Mouse (Mus musculus) heart, embryonic 11.5 days (tissue): ENCODE data around the gene Usp34. TPM values are rescaled to one million over a fixed set of nuclear protein-coding genes. Genes with fewer than 3 reads are reported as not detected.

Experiments used
- ATAC-seq: fragments of 200-750 bp; cut with Nextera tagmentation; replicated peaks from 2 replicates; pipeline ENCODE4 v1.8.0; 2017; ENCODE audit warnings: moderate library complexity; ENCODE audit not compliant: insufficient number of reproducible peaks, low FRiP score, low TSS enrichment
- H3K27ac ChIP-seq: fragments of 300-500 bp; sonication (generic); 2 replicates; pipeline ENCODE4 v1.5.1; 2014; ENCODE audit warnings: mild to moderate bottlenecking, low read depth, low read length
- H3K27me3 ChIP-seq: fragments of 300-500 bp; sonication (generic); 2 replicates; pipeline ENCODE4 v1.6.1; 2014; ENCODE audit warnings: mild to moderate bottlenecking, low read length, mixed read lengths; ENCODE audit not compliant: control insufficient read depth, insufficient read depth
- H3K36me3 ChIP-seq: fragments of 300-500 bp; sonication (generic); 2 replicates; pipeline ENCODE4 v1.6.1; 2014; ENCODE audit warnings: mild to moderate bottlenecking, low read length, moderate library complexity, mixed read lengths; ENCODE audit not compliant: control insufficient read depth, insufficient read depth
- H3K4me1 ChIP-seq: fragments of 300-500 bp; sonication (generic); 2 replicates; pipeline ENCODE4 v1.6.1; 2014; ENCODE audit warnings: low read length; ENCODE audit not compliant: control insufficient read depth, insufficient read depth
- H3K4me2 ChIP-seq: fragments of 300-500 bp; sonication (generic); 2 replicates; pipeline ENCODE4 v1.6.1; 2014; ENCODE audit warnings: mild to moderate bottlenecking, moderate library complexity
- H3K4me3 ChIP-seq: fragments of 300-500 bp; sonication (generic); 2 replicates; pipeline ENCODE4 v1.5.1; 2014; ENCODE audit warnings: low read depth, low read length
- H3K9ac ChIP-seq: fragments of 300-500 bp; sonication (generic); 2 replicates; pipeline ENCODE4 v1.6.1; 2014; ENCODE audit warnings: mild to moderate bottlenecking, low read depth, low read length, moderate library complexity
- H3K9me3 ChIP-seq: fragments of 300-500 bp; sonication (generic); replicated peaks from 2 replicates; pipeline ENCODE4 v1.6.1; 2016; ENCODE audit warnings: low read length; ENCODE audit not compliant: control insufficient read depth
- WGBS: fragments of 180-500 bp; shearing (Covaris S2); extraction: QIAGEN DNeasy Blood & Tissue Kit; methylation state at CpG from one replicate; pipeline ENCODE4 v1.1.7; 2014; ENCODE audit not compliant: insufficient replicate concordance; 5-methylcytosine and 5-hydroxymethylcytosine counted together
- polyA plus RNA-seq: library from polyadenylated mRNA; unstranded; fragments of >200 nt; fragmentation: Nextera tagmentation; extraction: Ambion mirVana; gene quantifications from 2 replicates; pipeline ENCODE4 v1.2.1, GENCODE M21; 2014

The Usp34 gene
- polyA plus RNA-seq: 23.7 and 26.8 TPM in 2 replicates

DNA sequence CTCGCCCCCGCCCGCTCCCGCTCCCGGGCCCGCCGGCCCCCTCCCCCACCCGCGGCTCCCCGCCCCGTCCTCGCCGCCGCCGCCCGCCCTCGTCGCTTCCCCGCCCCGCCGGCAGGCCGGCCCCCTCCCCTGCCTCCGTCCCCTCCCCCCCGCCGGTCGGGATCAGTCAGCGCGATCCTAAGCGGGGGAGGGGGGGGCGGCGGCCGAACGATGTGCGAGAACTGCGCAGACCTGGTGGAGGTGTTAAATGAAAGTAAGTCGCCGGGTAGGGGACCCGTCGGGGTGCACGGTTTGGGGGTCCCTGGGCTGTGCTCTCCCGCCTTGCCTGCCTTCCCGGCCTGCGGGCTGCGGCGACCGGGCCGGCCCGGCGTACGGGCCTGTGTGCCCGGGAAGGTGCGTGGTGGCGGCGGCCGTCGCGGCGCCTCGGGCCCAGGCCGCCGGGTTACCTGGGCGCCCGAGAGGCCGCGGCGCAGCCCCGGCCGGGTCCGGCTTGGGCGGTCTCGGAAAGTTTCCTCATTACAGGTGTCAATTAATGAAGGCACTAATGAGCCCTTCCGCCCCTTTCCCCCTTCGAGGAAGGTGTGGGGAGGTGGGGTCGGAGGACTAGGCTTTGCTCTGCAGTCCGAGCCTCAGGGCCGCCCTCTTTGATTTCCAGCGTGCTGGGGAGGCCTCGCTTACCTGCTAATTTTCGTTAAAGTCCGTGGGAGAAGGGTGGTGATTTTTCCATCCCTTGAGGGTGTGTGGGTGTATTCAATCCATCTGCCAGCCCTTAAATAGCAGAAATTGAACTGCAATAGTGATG, at the start of gene Usp34:
Usp34 (plus strand) TSS at position 132 of the 802 bp plus-strand sequence.
- Histone ChIP-seq H3K4me2 (peak within 1 kb of the TSS; percentile 74), H3K9me3 (no peaks in the 10 kb centered on the region), H3K27ac (peak within 1 kb of the TSS; percentile 99), H3K4me3 (peak within 1 kb of the TSS; percentile 97), H3K4me1 (peaks cover 5% of the 10 kb centered on the region), H3K27me3 (no peaks in the 10 kb centered on the region), H3K9ac (peak within 1 kb of the TSS; percentile 97), H3K36me3 (peaks cover 3% of the 10 kb centered on the region; the same call in 1 of the 2 replicates)
- ATAC-seq: peak; percentile 67
- WGBS: under 1% methylated on average over 59 of the region's 80 CpGs

DNA sequence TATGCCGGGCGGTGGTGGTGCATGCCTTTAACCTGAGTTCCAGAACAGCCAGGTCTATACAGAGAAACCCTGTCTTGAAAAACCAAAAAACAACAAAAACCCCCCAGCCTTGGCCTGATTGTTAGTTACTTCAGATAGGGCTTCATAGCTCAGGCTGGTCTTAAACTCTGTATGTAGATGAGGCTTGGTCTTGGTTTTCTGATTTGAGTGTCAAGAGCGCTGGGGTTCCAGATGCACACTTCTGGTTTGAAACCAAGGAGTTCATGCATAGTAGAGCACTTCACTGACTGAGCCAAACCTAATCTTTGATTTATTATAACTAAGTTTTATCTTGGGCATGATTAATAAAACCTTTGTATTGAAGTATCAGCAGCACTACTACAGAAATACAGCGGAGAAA, 47.6 kb upstream of the Usp34 start:
- Histone ChIP-seq H3K36me3 (peaks cover 11% of the 10 kb centered on the region), H3K27ac (no peak overlapping the region), H3K4me3 (no peak overlapping the region), H3K4me2 (peak overlapping the region; percentile 36), H3K9ac (no peak overlapping the region), H3K9me3 (no peaks in the 10 kb centered on the region), H3K4me1 (peaks cover 17% of the 10 kb centered on the region), H3K27me3 (no peaks in the 10 kb centered on the region)
- ATAC-seq: no peak
- 83% methylated on average over 4 of the region's 4 CpGs for WGBS

DNA sequence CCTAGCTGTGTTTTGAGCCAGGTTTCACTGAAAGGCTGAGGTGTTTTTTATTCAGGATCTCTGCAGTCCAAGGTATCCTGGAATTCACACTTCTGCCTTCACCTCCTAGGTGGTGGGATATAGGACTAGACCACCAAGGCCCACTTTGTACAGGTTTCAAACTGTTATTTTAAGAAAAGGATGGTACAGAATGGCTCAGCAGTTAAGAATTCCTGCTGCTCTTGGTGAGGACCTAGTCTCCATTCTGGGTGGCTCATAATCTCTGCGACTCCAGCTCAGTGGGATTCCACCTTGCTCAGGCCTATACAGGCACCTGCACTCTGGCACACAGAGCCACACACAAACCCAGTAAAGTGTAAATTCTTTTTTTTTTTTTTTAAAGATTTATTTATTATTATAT, 47.2 kb upstream of the Usp34 start:
- Histone ChIP-seq H3K4me2 (no peak overlapping the region), H3K4me1 (peaks cover 17% of the 10 kb centered on the region), H3K27ac (no peak overlapping the region), H3K27me3 (no peaks in the 10 kb centered on the region), H3K9me3 (no peaks in the 10 kb centered on the region), H3K36me3 (peaks cover 11% of the 10 kb centered on the region), H3K9ac (no peak overlapping the region), H3K4me3 (no peak overlapping the region)
- no peak for ATAC-seq
- 72% methylated on average over 1 of the region's 1 CpGs for WGBS

DNA sequence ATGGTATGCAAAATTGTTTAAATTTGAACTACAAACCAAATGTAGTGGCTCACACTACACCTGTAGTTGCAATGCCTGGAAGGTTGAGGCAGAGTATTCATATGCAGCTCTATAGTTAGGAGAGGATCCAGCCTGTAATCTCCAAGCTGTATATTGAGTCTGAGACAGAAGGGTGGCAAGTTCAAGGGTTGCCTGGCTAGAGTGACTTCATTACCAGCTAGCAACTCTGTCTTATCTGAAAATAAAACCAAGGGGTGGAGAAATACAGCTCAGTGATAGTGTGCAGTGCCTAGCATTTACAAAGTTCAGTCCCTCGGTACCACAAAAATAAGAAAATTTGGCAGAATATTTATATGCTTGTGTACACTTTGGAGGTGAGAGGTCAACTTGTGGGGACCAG, 46.5 kb upstream of the Usp34 start:
- peaks cover 17% of the 10 kb centered on the region for H3K4me1 ChIP-seq
- peaks cover 13% of the 10 kb centered on the region for H3K36me3 ChIP-seq
- H3K4me3 ChIP-seq: no peak overlapping the region
- no peak overlapping the region for H3K9ac ChIP-seq
- 74% methylated on average over 1 of the region's 1 CpGs for WGBS
- H3K27ac ChIP-seq: no peak overlapping the region
- H3K9me3 ChIP-seq: no peaks in the 10 kb centered on the region
- no peak overlapping the region; the same call in 1 of the 2 replicates for H3K4me2 ChIP-seq
- no peaks in the 10 kb centered on the region for H3K27me3 ChIP-seq
- ATAC-seq: no peak

GRCm38 (mm10) chr11:23261490-23261889, 45.2 kb upstream of the Usp34 start:
- Histone ChIP-seq H3K27ac (no peak overlapping the region), H3K9ac (no peak overlapping the region), H3K4me2 (no peak overlapping the region), H3K4me3 (no peak overlapping the region), H3K36me3 (peaks cover 15% of the 10 kb centered on the region), H3K27me3 (no peaks in the 10 kb centered on the region), H3K4me1 (peaks cover 17% of the 10 kb centered on the region), H3K9me3 (no peaks in the 10 kb centered on the region)
- WGBS: 79% methylated on average over 3 of the region's 3 CpGs
- ATAC-seq: no peak

DNA sequence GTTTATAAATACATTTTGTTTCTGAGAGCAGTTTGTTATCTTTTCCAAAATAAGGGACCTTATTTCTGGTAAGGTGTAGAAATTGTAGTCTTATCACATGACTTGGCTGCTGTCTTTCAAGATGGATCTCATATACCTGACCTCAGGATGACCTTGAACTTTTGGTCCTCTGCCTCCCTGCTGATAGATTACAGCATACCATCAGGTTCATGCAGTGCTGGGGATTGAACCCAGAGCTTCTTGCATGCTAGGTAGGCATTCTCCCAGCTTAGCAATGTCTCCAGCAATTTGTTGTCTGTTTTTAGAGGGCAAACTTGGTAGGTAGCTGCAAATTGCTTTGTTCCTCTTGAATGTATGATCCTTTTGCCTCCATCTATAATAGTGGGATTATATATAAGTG, 41.7 kb upstream of the Usp34 start:
- Histone ChIP-seq H3K4me1 (peaks cover 7% of the 10 kb centered on the region), H3K27ac (no peak overlapping the region), H3K9me3 (no peaks in the 10 kb centered on the region), H3K27me3 (no peaks in the 10 kb centered on the region), H3K4me2 (no peak overlapping the region), H3K36me3 (peaks cover 23% of the 10 kb centered on the region), H3K4me3 (no peak overlapping the region), H3K9ac (no peak overlapping the region)
- no peak for ATAC-seq

DNA sequence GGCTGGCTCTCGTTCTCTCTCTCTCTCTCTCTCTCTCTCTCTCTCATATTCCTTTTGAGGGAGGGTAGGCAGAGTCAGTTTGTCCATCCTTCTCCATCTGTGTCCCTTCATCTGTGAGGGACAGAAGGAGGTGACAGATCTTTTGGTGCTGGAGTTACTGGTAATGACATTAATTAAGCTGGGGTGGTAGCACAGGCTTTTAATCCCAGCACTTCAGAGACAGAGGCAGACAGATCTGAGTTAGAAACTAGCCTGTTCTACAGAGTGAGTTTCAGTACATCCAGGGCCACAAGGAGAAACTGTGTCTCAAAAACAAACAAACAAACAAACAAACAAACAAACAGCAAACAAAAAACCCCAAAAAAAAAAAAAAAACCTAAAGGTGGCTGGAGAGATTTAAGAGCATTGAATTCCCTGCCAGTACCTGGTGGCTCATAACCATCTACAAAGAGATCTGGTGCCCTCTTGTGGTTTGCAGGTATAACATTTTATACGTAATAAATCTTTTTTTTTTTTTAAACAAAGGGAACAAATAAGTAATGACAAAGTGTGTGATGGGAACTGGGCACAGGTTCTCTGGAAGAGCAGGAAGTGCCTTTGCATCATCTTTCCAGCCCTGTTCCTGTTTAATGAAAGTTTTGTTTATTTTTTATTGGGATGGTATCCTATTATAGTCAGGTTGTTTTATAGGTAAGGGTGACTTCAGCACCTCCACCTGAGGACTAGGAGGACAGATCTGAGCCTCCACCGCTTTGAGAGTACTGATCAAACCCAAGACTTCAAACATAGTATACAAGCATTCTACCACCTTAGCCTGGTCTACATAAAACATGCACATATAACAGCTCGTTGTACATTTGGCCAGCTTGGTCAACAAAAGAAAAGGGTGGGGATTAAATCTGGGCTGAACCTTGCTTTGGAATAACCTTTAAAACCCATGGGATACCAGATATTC, 34.6 kb upstream of the Usp34 start:
- H3K4me2 ChIP-seq: no peak overlapping the region
- H3K27me3 ChIP-seq: no peaks in the 10 kb centered on the region
- H3K36me3 ChIP-seq: peaks cover 36% of the 10 kb centered on the region
- H3K4me3 ChIP-seq: no peak overlapping the region
- H3K27ac ChIP-seq: no peak overlapping the region
- no peak overlapping the region for H3K9ac ChIP-seq
- H3K4me1 ChIP-seq: no peaks in the 10 kb centered on the region
- WGBS: 77% methylated on average over 4 of the region's 4 CpGs
- no peak for ATAC-seq
- H3K9me3 ChIP-seq: no peaks in the 10 kb centered on the region

DNA sequence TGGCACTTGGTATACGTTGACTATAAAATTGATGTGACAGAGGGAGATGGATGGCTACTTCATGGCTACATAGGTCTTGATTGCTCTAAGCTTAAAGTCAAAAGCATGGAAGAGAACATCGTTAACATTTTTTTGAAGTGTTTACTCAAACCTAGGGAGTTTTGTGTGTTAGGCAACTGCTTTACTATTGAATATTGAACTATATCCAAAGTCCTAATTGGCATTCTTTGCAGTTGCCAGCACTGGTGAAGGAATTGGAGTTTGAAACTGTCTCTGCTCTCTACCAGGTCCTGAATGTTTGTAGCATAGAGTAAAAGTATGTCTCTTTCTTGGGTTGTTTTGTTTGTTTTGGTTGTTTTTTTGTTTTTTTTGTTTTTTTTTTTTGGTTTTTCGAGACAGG, 30.9 kb upstream of the Usp34 start:
- WGBS: 80% methylated on average over 3 of the region's 3 CpGs
- no peak overlapping the region for H3K9ac ChIP-seq
- no peak for ATAC-seq
- peaks cover 42% of the 10 kb centered on the region for H3K36me3 ChIP-seq
- H3K4me2 ChIP-seq: no peak overlapping the region
- H3K4me3 ChIP-seq: no peak overlapping the region
- no peaks in the 10 kb centered on the region for H3K27me3 ChIP-seq
- H3K9me3 ChIP-seq: no peaks in the 10 kb centered on the region
- no peaks in the 10 kb centered on the region for H3K4me1 ChIP-seq
- no peak overlapping the region for H3K27ac ChIP-seq
